Mouse (Mus musculus) small intestine, adult 2 months (tissue): ENCODE results near the gene Ipp.

Experiments used
- CTCF ChIP-seq: fragments of 200-500 bp; IDR thresholded peaks from 2 replicates; pipeline ENCODE4 v1.5.1; 2012; ENCODE audit warnings: low read depth, mild to moderate bottlenecking, control low read depth, inconsistent platforms, low read length, moderate library complexity, mixed read lengths; ENCODE audit not compliant: insufficient replicate concordance, insufficient read length; ENCODE audit errors: extremely low read depth
- POLR2A ChIP-seq: fragments of 200-500 bp; IDR thresholded peaks from 2 replicates; pipeline ENCODE4 v1.6.1; 2012; ENCODE audit warnings: low read depth, mild to moderate bottlenecking, control low read depth, inconsistent platforms, low read length, moderate library complexity

DNA sequence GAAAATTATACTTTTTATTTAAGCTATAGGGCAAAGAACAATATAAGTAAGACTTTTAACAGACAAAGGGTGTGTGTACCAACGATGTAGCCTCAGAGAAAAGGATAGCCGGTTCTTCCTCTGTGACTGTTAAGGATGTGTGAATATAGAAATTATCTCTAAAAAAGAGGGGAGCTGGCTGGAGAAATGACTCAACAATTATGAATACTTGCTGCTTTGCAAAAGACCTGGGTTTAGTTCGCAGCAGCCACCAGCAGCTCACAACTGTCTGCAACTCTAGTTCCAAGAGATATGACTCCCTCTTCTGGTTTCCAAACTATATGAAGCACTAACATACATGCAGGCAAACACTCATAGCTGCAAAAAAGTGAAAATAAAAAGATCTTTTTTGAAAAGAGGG is 45.4 kb upstream of the Ipp start:
- TF ChIP-seq CTCF (no peak), POLR2A (no peak)
